Mouse (Mus musculus): ENCODE results near the gene Wt1.

Wt1 gene

GRCm38 (mm10) chr2:105174254-105174653, 47.9 kb downstream of the Wt1 start:
- no peak for ATAC-seq (ENCODE audit: insufficient number of reproducible peaks, low FRiP score, low TSS enrichment)

GRCm38 (mm10) chr2:105178871-105179270, 52.5 kb downstream of the Wt1 start:
- no peak for ATAC-seq (ENCODE audit: insufficient number of reproducible peaks, low FRiP score, low TSS enrichment)

GRCm38 (mm10) chr2:105182501-105182900, 56.2 kb downstream of the Wt1 start:
- ATAC-seq (ENCODE audit: insufficient number of reproducible peaks, low FRiP score, low TSS enrichment), result no peak

- ATAC-seq (ENCODE audit: insufficient number of reproducible peaks, low FRiP score, low TSS enrichment), result no peak
These were observed 58.8 kb downstream of the Wt1 start for GRCm38 (mm10) chr2:105185140-105185539.

- ATAC-seq (ENCODE audit: insufficient number of reproducible peaks, low FRiP score, low TSS enrichment), result no peak
These were observed 59.6 kb downstream of the Wt1 start for GRCm38 (mm10) chr2:105185768-105186529.

- ATAC-seq (ENCODE audit: insufficient number of reproducible peaks, low FRiP score, low TSS enrichment), result no peak
These were observed 60.3 kb downstream of the Wt1 start for GRCm38 (mm10) chr2:105186591-105186990.

- no peak for ATAC-seq (ENCODE audit: insufficient number of reproducible peaks, low FRiP score, low TSS enrichment)
These were observed 61.9 kb downstream of the Wt1 start for GRCm38 (mm10) chr2:105188182-105188581.

GRCm38 (mm10) chr2:105189352-105189751, 63.0 kb downstream of the Wt1 start:
- no peak for ATAC-seq (ENCODE audit: insufficient number of reproducible peaks, low FRiP score, low TSS enrichment)

- no peak for ATAC-seq (ENCODE audit: insufficient number of reproducible peaks, low FRiP score, low TSS enrichment)
These were observed 73.8 kb downstream of the Wt1 start for GRCm38 (mm10) chr2:105200152-105200551.

GRCm38 (mm10) chr2:105206563-105207174, 80.3 kb downstream of the Wt1 start:
- ATAC-seq (ENCODE audit: insufficient number of reproducible peaks, low FRiP score, low TSS enrichment), result no peak

GRCm38 (mm10) chr2:105212839-105213238, 86.5 kb downstream of the Wt1 start:
- ATAC-seq (ENCODE audit: insufficient number of reproducible peaks, low FRiP score, low TSS enrichment), result no peak

GRCm38 (mm10) chr2:105215914-105216313, 89.6 kb downstream of the Wt1 start:
- ATAC-seq (ENCODE audit: insufficient number of reproducible peaks, low FRiP score, low TSS enrichment), result no peak

GRCm38 (mm10) chr2:105219229-105219628, 92.9 kb downstream of the Wt1 start:
- no peak for ATAC-seq (ENCODE audit: insufficient number of reproducible peaks, low FRiP score, low TSS enrichment)

GRCm38 (mm10) chr2:105219664-105220063, 93.3 kb downstream of the Wt1 start:
- no peak for ATAC-seq (ENCODE audit: insufficient number of reproducible peaks, low FRiP score, low TSS enrichment)

GRCm38 (mm10) chr2:105220738-105221303, 94.5 kb downstream of the Wt1 start:
- no peak for ATAC-seq (ENCODE audit: insufficient number of reproducible peaks, low FRiP score, low TSS enrichment)
